Mouse (Mus musculus) ES-Bruce4 (cell line): Measurements from ENCODE around the gene Dennd5b.

Experiments used
- CTCF ChIP-seq: IDR thresholded peaks from one replicate; pipeline ENCODE4 v1.8.1; 2011; ENCODE audit warnings: low read depth, low read length
- EP300 ChIP-seq: IDR thresholded peaks from 2 replicates; pipeline ENCODE4 v1.6.1; 2011; ENCODE audit warnings: low read depth, low read length; ENCODE audit not compliant: insufficient read depth
- POLR2A ChIP-seq: IDR thresholded peaks from one replicate; pipeline ENCODE4 v1.8.1; 2011; ENCODE audit warnings: low read length; ENCODE audit not compliant: insufficient read depth

- TF ChIP-seq POLR2A (no peak), CTCF (no peak), EP300 (no peak)
These were observed 40.7 kb downstream of the Dennd5b start for GRCm38 (mm10) chr6:149060670-149061387.
